ENCODE assay signal across 9 mouse cellular contexts in genomic region chr15:78735431-78736180, GRCm38 (mm10). TPM values are rescaled to one million over a fixed set of nuclear protein-coding genes. Genes with fewer than 3 reads are reported as not detected.
A peak's percentile ranks its signal among the peaks of the same experiment; 100 is the strongest.
DNase-seq lines count a peak whose midpoint lies in the region; ATAC-seq and TF ChIP-seq lines count a peak whose summit lies in the region.
"Had no signal": no experiment of that assay in that cellular context is flagged by ENCODE, and none has a peak within 500 bp of the region (broad histone marks: within the 10 kb centered on the region; RNA-seq: fewer than 3 reads in every experiment).

No protein-coding gene starts in this region.

- peak; percentile 89 for ATAC-seq in forebrain, embryonic 13.5 days
- ATAC-seq in midbrain, embryonic 13.5 days = peak; percentile 84

- H3K36me3 ChIP-seq in forebrain, embryonic 13.5 days (ENCODE audit: poor library complexity, severe bottlenecking) = no peaks in the 10 kb centered on the region
- H3K36me3 ChIP-seq in kidney, adult 2 months (ENCODE audit: control insufficient read depth, insufficient read depth, low read length) = no peaks in the 10 kb centered on the region
- no peaks in the 10 kb centered on the region for H3K36me3 ChIP-seq in midbrain, embryonic 13.5 days
- H3K36me3 ChIP-seq: heart, embryonic 15.5 days had no signal

- no peaks in the 10 kb centered on the region for H3K27me3 ChIP-seq in forebrain, embryonic 13.5 days
- no peaks in the 10 kb centered on the region for H3K27me3 ChIP-seq in kidney, adult 2 months (replicated peaks; ENCODE audit: control insufficient read depth, insufficient read depth, low read length)
- no peaks in the 10 kb centered on the region for H3K27me3 ChIP-seq in midbrain, embryonic 13.5 days

- peak overlapping the region; percentile 9; the same call in 1 of the 2 replicates for H3K27ac ChIP-seq in cortical plate, adult 2 months (ENCODE audit: insufficient read depth, low read length)
- peak overlapping the region; percentile 93 for H3K27ac ChIP-seq in forebrain, embryonic 13.5 days
- H3K27ac ChIP-seq in kidney, adult 2 months (ENCODE audit: insufficient read depth, low read depth, low read length) = no peak overlapping the region
- peak overlapping the region; percentile 86 for H3K27ac ChIP-seq in midbrain, embryonic 13.5 days
- H3K27ac ChIP-seq: heart, embryonic 15.5 days had no signal

- no peaks in the 10 kb centered on the region for H3K9me3 ChIP-seq in forebrain, embryonic 13.5 days (replicated peaks)
- no peaks in the 10 kb centered on the region for H3K9me3 ChIP-seq in midbrain, embryonic 13.5 days
- H3K9me3 ChIP-seq: heart, embryonic 15.5 days had no signal

- peaks cover 4% of the 10 kb centered on the region; the same call in 1 of the 2 replicates for H3K4me1 ChIP-seq in cortical plate, adult 2 months (ENCODE audit: control insufficient read depth, insufficient read depth, low read length)
- peaks cover 33% of the 10 kb centered on the region for H3K4me1 ChIP-seq in forebrain, embryonic 13.5 days
- no peaks in the 10 kb centered on the region for H3K4me1 ChIP-seq in kidney, adult 2 months (ENCODE audit: control insufficient read depth, insufficient read depth, low read length)
- peaks cover 31% of the 10 kb centered on the region for H3K4me1 ChIP-seq in midbrain, embryonic 13.5 days (replicated peaks)
- H3K4me1 ChIP-seq: heart, embryonic 15.5 days had no signal

- no peak for TF ChIP-seq POLR2A in cortical plate, adult 2 months (IDR thresholded peaks at IDR 0.05; ENCODE audit: extremely low read depth, insufficient read depth, low read length)
- TF ChIP-seq POLR2A in kidney, adult 2 months (IDR thresholded peaks at IDR 0.05; ENCODE audit: low read depth, low read length) = no peak

- H3K4me3 ChIP-seq in cortical plate, adult 2 months (ENCODE audit: insufficient read depth, low read length) = no peak overlapping the region
- H3K4me3 ChIP-seq in forebrain, embryonic 13.5 days = no peak overlapping the region
- no peak overlapping the region for H3K4me3 ChIP-seq in kidney, adult 2 months (ENCODE audit: insufficient read depth, low read depth, low read length)
- no peak overlapping the region for H3K4me3 ChIP-seq in midbrain, embryonic 13.5 days (replicated peaks)
- H3K4me3 ChIP-seq: heart, embryonic 15.5 days had no signal

- 16% methylated on average over 17 of the region's 17 CpGs for WGBS in forebrain, embryonic 13.5 days
- 22% methylated on average over 17 of the region's 17 CpGs for WGBS in kidney, adult 2 months
- WGBS in midbrain, embryonic 13.5 days = 23% methylated on average over 17 of the region's 17 CpGs

- H3K4me2 ChIP-seq in forebrain, embryonic 13.5 days = peak overlapping the region; percentile 44
- peak overlapping the region; percentile 22 for H3K4me2 ChIP-seq in midbrain, embryonic 13.5 days (replicated peaks)
- H3K4me2 ChIP-seq: heart, embryonic 15.5 days; lung, embryonic 14.5 days had no signal

- H3K9ac ChIP-seq in forebrain, embryonic 13.5 days = peak overlapping the region; percentile 54; the same call in 1 of the 2 replicates
- peak overlapping the region; percentile 37 for H3K9ac ChIP-seq in midbrain, embryonic 13.5 days (replicated peaks)
- H3K9ac ChIP-seq: heart, embryonic 15.5 days; lung, embryonic 14.5 days had no signal

- DNase-seq in kidney, adult 2 months = peak; percentile 57
- no peak for DNase-seq in lung, postnatal 10 days
- DNase-seq in testis, postnatal 10 days (ENCODE audit: low spot score) = no peak
- no peak for DNase-seq in cerebellum, adult 11 months
- DNase-seq: lung, embryonic 14.5 days had no signal

- no peak for TF ChIP-seq CTCF in cortical plate, adult 2 months (IDR thresholded peaks at IDR 0.05; ENCODE audit: extremely low read depth, insufficient read depth, low read length)
- no peak for TF ChIP-seq CTCF in kidney, adult 2 months (conservative IDR thresholded peaks at IDR 0.05; ENCODE audit: insufficient read depth, insufficient read length, low read depth, low read length)

RNA-seq across cellular contexts. Expression of gene Elfn2, which starts 17.0 kb away (rescaled TPM):
- polyA plus RNA-seq in cortical plate, adult 2 months (2012; rRNA removed) = 59.2 and 65.2 TPM in 2 replicates
- polyA plus RNA-seq in forebrain, embryonic 13.5 days (2015; fragmentation: Nextera tagmentation; extraction: Ambion mirVana) = 1.7 and 1.8 TPM in 2 replicates
- polyA plus RNA-seq in kidney, adult 2 months (2012; rRNA removed) = 0.03 and 0.04 TPM in 2 replicates
- polyA plus RNA-seq in midbrain, embryonic 13.5 days (2015; fragmentation: Nextera tagmentation; extraction: Ambion mirVana) = 3.0 and 3.3 TPM in 2 replicates

RNA-seq across cellular contexts. Expression of gene Mfng, which starts 37.7 kb away (rescaled TPM):
- 5.8 and 6.3 TPM in 2 replicates for polyA plus RNA-seq in cortical plate, adult 2 months (2012; rRNA removed)
- 136 and 138 TPM in 2 replicates for polyA plus RNA-seq in forebrain, embryonic 13.5 days (2015; fragmentation: Nextera tagmentation; extraction: Ambion mirVana)
- 15.7 and 16.6 TPM in 2 replicates for polyA plus RNA-seq in kidney, adult 2 months (2012; rRNA removed)
- 83.0 and 93.7 TPM in 2 replicates for polyA plus RNA-seq in midbrain, embryonic 13.5 days (2015; fragmentation: Nextera tagmentation; extraction: Ambion mirVana)

Comparison
In these comparisons a context has a peak if more than half of its experiments do, and no peak if none do; other contexts are left out.
1. RNA of gene Elfn2, which starts 17.0 kb away (polyA plus RNA-seq): 59.2 to 65.2 TPM in cortical plate, adult 2 months; 3.0 to 3.3 TPM in midbrain, embryonic 13.5 days, 1.7 to 1.8 TPM in forebrain, embryonic 13.5 days and 0.03 to 0.04 TPM in kidney, adult 2 months; every median in the first group is over 10 times any median in the second.